Mouse (Mus musculus) adrenal gland, adult 18-20 months (tissue): ENCODE data around the gene Usp17le. TPM values are rescaled to one million over a fixed set of nuclear protein-coding genes. Genes with fewer than 3 reads are reported as not detected.
"Not testable (repeated sequence)": the region's sequence is repeated elsewhere in the genome, so short reads cannot be mapped to it uniquely, and the experiment has no call there.

Experiments
- DNase-seq, 2 experiments: peaks; one replicate each; pipeline ENCODE4 v3.0.0; 2021 to 2022; ENCODE audit warnings: low spot score in 2 of 2
- long read RNA-seq, 2 experiments: library from polyadenylated mRNA; stranded (forward); transcript quantifications; one replicate each; pipeline ENCODE4 v2.0.0; 2021
- total RNA-seq, 2 experiments: library from RNA; stranded (reverse); gene quantifications; 1 replicate in 1 of 2; 2 replicates in 1 of 2; pipeline ENCODE4 v1.2.3; 2021

Usp17le gene
- not detected for total RNA-seq
- long read RNA-seq, experiment 1, result 0 reads
- long read RNA-seq, experiment 2, result 0 reads

GRCm38 (mm10) chr7:104777370-104777769 is at the start of gene Usp17le:
Usp17le (minus strand) TSS chr7:104777470.
- not testable (repeated sequence) for DNase-seq

GRCm38 (mm10) chr7:104810335-104810734 is 33.1 kb upstream of the Usp17le start:
- not testable (repeated sequence) for DNase-seq

DNA sequence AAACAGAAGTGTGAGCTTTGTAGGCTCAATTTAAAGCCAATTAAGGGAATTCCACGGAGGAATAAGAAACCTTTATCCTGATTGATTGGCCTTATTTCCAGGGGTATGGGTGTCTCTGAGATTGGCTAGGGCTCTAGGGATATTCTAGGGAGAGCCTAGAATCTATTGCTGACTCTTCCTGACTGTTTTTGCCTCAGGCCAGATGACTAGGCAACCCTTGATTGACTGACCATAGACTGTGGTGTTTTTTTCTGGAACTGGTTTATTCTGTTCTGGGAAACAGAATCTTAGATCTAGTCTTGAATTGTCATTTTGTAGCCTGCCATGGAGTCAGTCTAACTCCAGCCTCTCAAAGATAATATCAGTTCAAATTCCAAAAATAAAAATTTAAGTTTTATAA is 13.5 kb upstream of the Usp17le start:
- DNase-seq, result no peak

Other genes starting within 250 kb of the Usp17le start
- gene Olfr651, start 227.3 kb downstream of the Usp17le start, total RNA-seq, result not detected
- not detected for gene Olfr652, start 216.6 kb downstream of the Usp17le start, total RNA-seq
- gene Olfr653, start 200.2 kb downstream of the Usp17le start, total RNA-seq, result not detected
- not detected for gene Olfr654, start 190.4 kb downstream of the Usp17le start, total RNA-seq
- not detected for gene Olfr655, start 175.7 kb downstream of the Usp17le start, total RNA-seq
- not detected for gene Olfr656, start 163.5 kb downstream of the Usp17le start, total RNA-seq
- not detected for gene Olfr657, start 152.7 kb downstream of the Usp17le start, total RNA-seq
- not detected for gene Olfr658, start 130.2 kb downstream of the Usp17le start, total RNA-seq
- gene Olfr659, start 110.7 kb downstream of the Usp17le start, total RNA-seq, result not detected
- not detected for gene Olfr661, start 91.0 kb downstream of the Usp17le start, total RNA-seq
- not detected for gene Usp17lb, start 65.1 kb upstream of the Usp17le start, total RNA-seq
- not detected for gene Usp17la, start 79.5 kb upstream of the Usp17le start, total RNA-seq
- not detected for gene Olfr665, start 100.6 kb upstream of the Usp17le start, total RNA-seq
- not detected for gene Olfr666, start 118.5 kb upstream of the Usp17le start, total RNA-seq
- not detected for gene Olfr667, start 144.0 kb upstream of the Usp17le start, total RNA-seq
- not detected for gene Olfr668, start 150.6 kb upstream of the Usp17le start, total RNA-seq
- not detected for gene Olfr669, start 156.8 kb upstream of the Usp17le start, total RNA-seq
- gene Olfr670, start 185.2 kb upstream of the Usp17le start, total RNA-seq, result not detected
- gene Olfr671, start 201.7 kb upstream of the Usp17le start, total RNA-seq, result not detected
- gene Olfr672, start 224.6 kb upstream of the Usp17le start, total RNA-seq, result not detected